Mouse (Mus musculus) liver, embryonic 11.5 days (tissue): Measurements from ENCODE around the gene Gdf15. TPM values are rescaled to one million over a fixed set of nuclear protein-coding genes. Genes with fewer than 3 reads are reported as not detected.

Experiments
- ATAC-seq: fragments of 200-750 bp; cut with Nextera tagmentation; replicated peaks from 2 replicates; pipeline ENCODE4 v1.8.0; 2017; ENCODE audit warnings: moderate number of reproducible peaks, mild to moderate bottlenecking, moderate TSS enrichment, moderate library complexity; ENCODE audit not compliant: low FRiP score
- DNase-seq: peaks from one replicate; pipeline ENCODE4 v3.0.0-alpha.2; 2017; ENCODE audit warnings: low spot score
- H3K27ac ChIP-seq: fragments of 300-500 bp; sonication (generic); 2 replicates; pipeline ENCODE4 v1.5.1; 2014; ENCODE audit warnings: mild to moderate bottlenecking, low read depth, low read length, control low read depth
- H3K27me3 ChIP-seq: fragments of 300-500 bp; sonication (generic); replicated peaks from 2 replicates; pipeline ENCODE4 v1.6.1; 2014; ENCODE audit warnings: low read length, mixed read lengths; ENCODE audit not compliant: control insufficient read depth, insufficient read depth
- H3K36me3 ChIP-seq: fragments of 300-500 bp; sonication (generic); 2 replicates; pipeline ENCODE4 v1.6.1; 2014; ENCODE audit warnings: mild to moderate bottlenecking, low read length, moderate library complexity, mixed read lengths; ENCODE audit not compliant: control insufficient read depth, insufficient read depth
- H3K4me1 ChIP-seq: fragments of 300-500 bp; sonication (generic); replicated peaks from 2 replicates; pipeline ENCODE4 v1.6.1; 2014; ENCODE audit warnings: low read length, mixed read lengths; ENCODE audit not compliant: control insufficient read depth, insufficient read depth
- H3K4me2 ChIP-seq: fragments of 300-500 bp; sonication (generic); 2 replicates; pipeline ENCODE4 v1.6.1; 2014; ENCODE audit warnings: mild to moderate bottlenecking, control low read depth, moderate library complexity
- H3K4me3 ChIP-seq: fragments of 300-500 bp; sonication (generic); 2 replicates; pipeline ENCODE4 v1.5.1; 2014; ENCODE audit warnings: low read depth, low read length, control low read depth
- H3K9ac ChIP-seq: fragments of 300-500 bp; sonication (generic); 2 replicates; pipeline ENCODE4 v1.6.1; 2014; ENCODE audit warnings: low read depth, low read length, control low read depth
- H3K9me3 ChIP-seq: fragments of 300-500 bp; sonication (generic); 2 replicates; pipeline ENCODE4 v1.6.1; 2016; ENCODE audit warnings: low read length, inconsistent platforms, mixed read lengths; ENCODE audit not compliant: control insufficient read depth
- WGBS: fragments of 180-500 bp; shearing (Covaris S2); extraction: QIAGEN DNeasy Blood & Tissue Kit; methylation state at CpG from one replicate; pipeline ENCODE4 v1.1.7; 2014; 5-methylcytosine and 5-hydroxymethylcytosine counted together
- polyA plus RNA-seq: library from polyadenylated mRNA; unstranded; fragments of >200 nt; fragmentation: Nextera tagmentation; extraction: Ambion mirVana; gene quantifications from 2 replicates; pipeline ENCODE4 v1.2.1, GENCODE M21; 2014

The Gdf15 gene
- polyA plus RNA-seq, 1 experiment from 2014 or later, result 4.2 TPM

DNA sequence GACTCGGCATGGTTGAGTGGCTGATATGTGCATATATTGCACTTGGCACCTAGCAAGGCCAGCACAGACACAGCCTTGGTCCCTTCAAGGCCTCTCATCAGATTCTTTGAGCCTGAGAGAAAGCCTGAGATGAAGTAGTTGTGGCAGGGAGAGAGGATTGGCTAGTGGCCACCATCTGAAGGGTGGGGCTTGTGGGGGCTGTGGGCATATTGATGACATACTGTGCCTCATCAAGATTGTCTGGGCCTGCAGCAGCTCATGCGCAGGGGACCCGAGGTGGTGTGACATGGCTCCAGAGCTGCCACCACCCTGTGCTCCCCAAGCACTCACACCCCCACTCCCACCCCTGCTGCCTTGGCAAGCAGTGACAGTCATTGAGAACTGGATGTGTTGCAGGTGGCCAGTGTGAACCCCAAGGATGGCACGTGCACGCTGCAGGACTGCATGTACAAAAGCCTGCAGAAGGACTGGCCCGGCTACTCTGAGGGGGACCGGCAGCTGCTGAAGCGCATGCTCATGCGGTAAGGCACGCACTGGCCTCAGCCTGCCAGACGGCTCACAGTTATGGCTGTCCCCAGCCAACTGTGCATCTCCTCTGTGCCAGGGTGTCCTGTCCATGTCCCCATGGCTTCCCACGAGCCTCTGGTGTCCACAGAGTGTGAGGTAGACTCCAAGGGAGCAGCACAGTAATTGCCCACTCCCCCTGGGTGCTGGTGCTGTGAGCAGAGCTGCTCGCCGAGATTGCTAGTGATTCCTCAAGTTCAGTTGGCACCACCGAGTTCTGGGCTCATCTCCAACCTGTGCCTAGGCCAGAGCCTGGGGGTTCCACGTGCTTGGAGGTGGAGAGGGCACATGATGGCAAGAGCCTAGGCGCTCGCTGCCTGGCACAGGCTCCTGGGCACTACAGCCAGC lies 48.5 kb downstream of the Gdf15 start:
- H3K27me3 ChIP-seq, result no peaks in the 10 kb centered on the region

More for the DNA sequence above, 48.5 kb downstream of the Gdf15 start:
- no peaks in the 10 kb centered on the region for H3K9me3 ChIP-seq
- H3K4me3 ChIP-seq, result no peak overlapping the region
- H3K4me1 ChIP-seq, result no peaks in the 10 kb centered on the region
- no peak overlapping the region for H3K27ac ChIP-seq
- H3K4me2 ChIP-seq, result no peak overlapping the region
- H3K36me3 ChIP-seq, result peaks cover 25% of the 10 kb centered on the region
- ATAC-seq, result no peak
- WGBS, result 87% methylated on average over 18 of the region's 18 CpGs
- no peak for DNase-seq
- H3K9ac ChIP-seq, result no peak overlapping the region

Other genes starting within 250 kb of the Gdf15 start
- 11.3 and 13.1 TPM in 2 replicates for gene Crtc1, start 192.9 kb downstream of the Gdf15 start, polyA plus RNA-seq
- gene Klhl26, start 155.5 kb downstream of the Gdf15 start, polyA plus RNA-seq, result 13.0 and 16.8 TPM in 2 replicates
- gene Tmem59l, start 145.1 kb downstream of the Gdf15 start, polyA plus RNA-seq, result 0.87 and 1.1 TPM in 2 replicates
- gene Crlf1, start 139.3 kb downstream of the Gdf15 start, polyA plus RNA-seq, result 3.8 and 5.4 TPM in 2 replicates
- gene Rex1bd, start 125.7 kb downstream of the Gdf15 start, polyA plus RNA-seq, result 113 and 120 TPM in 2 replicates
- 1,024 and 1,077 TPM in 2 replicates for gene Uba52, start 121.7 kb downstream of the Gdf15 start, polyA plus RNA-seq
- gene Fkbp8, start 104.7 kb downstream of the Gdf15 start, polyA plus RNA-seq, result 261 and 285 TPM in 2 replicates
- gene Kxd1, start 104.5 kb downstream of the Gdf15 start, polyA plus RNA-seq, result 68.8 and 75.2 TPM in 2 replicates
- 20.3 and 20.7 TPM in 2 replicates for gene Ell, start 93.0 kb downstream of the Gdf15 start, polyA plus RNA-seq
- 177 and 188 TPM in 2 replicates for gene Isyna1, start 38.1 kb downstream of the Gdf15 start, polyA plus RNA-seq
- gene Ssbp4, start 23.6 kb downstream of the Gdf15 start, polyA plus RNA-seq, result 144 and 173 TPM in 2 replicates
- 4.5 and 5.3 TPM in 2 replicates for gene Lrrc25, start 16.3 kb downstream of the Gdf15 start, polyA plus RNA-seq
- gene Pgpep1, start 27.9 kb upstream of the Gdf15 start, polyA plus RNA-seq, result 33.7 and 34.6 TPM in 2 replicates
- gene Lsm4, start 40.8 kb upstream of the Gdf15 start, polyA plus RNA-seq, result 342 and 357 TPM in 2 replicates
- gene Jund, start 66.5 kb upstream of the Gdf15 start, polyA plus RNA-seq, result 43.0 and 47.2 TPM in 2 replicates
- not detected in 2 replicates for gene Iqcn, start 71.0 kb upstream of the Gdf15 start, polyA plus RNA-seq
- gene Gm3336, start 86.1 kb upstream of the Gdf15 start, polyA plus RNA-seq, result 0.15 TPM in 1 of 2 replicates, not detected in the other
- gene Pde4c, start 91.3 kb upstream of the Gdf15 start, polyA plus RNA-seq, result 0.83 and 1.3 TPM in 2 replicates
- gene Rab3a, start 122.2 kb upstream of the Gdf15 start, polyA plus RNA-seq, result 6.3 and 6.9 TPM in 2 replicates
- 67.7 and 76.4 TPM in 2 replicates for gene Mpv17l2, start 128.5 kb upstream of the Gdf15 start, polyA plus RNA-seq
- 41.5 and 44.6 TPM in 2 replicates for gene Pik3r2, start 144.3 kb upstream of the Gdf15 start, polyA plus RNA-seq
- 18.2 and 19.3 TPM in 2 replicates for gene Mast3, start 172.6 kb upstream of the Gdf15 start, polyA plus RNA-seq
- 0.10 and 0.25 TPM in 2 replicates for gene Il12rb1, start 176.0 kb upstream of the Gdf15 start, polyA plus RNA-seq
- 13.4 and 14.5 TPM in 2 replicates for gene Arrdc2, start 207.3 kb upstream of the Gdf15 start, polyA plus RNA-seq
- gene Kcnn1, start 230.8 kb upstream of the Gdf15 start, polyA plus RNA-seq, result 0.47 and 0.73 TPM in 2 replicates
- gene Ccdc124, start 241.5 kb upstream of the Gdf15 start, polyA plus RNA-seq, result 110 and 112 TPM in 2 replicates